Mouse (Mus musculus) layer of hippocampus, adult 18-20 months (tissue): Measurements from ENCODE around the gene Klre1. TPM values are rescaled to one million over a fixed set of nuclear protein-coding genes. Genes with fewer than 3 reads are reported as not detected.
A peak's percentile ranks its signal among the peaks of the same experiment; 100 is the strongest.

Experiments
- DNase-seq, 2 experiments: peaks; one replicate each; pipeline ENCODE4 v3.0.0; 2022; ENCODE audit warnings: low spot score in 2 of 2
- long read RNA-seq: library from polyadenylated mRNA; stranded (forward); transcript quantifications from one replicate; pipeline ENCODE4 v2.0.0, GENCODE M21; 2021
- total RNA-seq, 2 experiments: library from RNA; stranded (reverse); gene quantifications; 2 replicates each; pipeline ENCODE4 v1.2.3; 2021

Gene Klre1
- total RNA-seq = not detected
- long read RNA-seq = 0 reads

DNA sequence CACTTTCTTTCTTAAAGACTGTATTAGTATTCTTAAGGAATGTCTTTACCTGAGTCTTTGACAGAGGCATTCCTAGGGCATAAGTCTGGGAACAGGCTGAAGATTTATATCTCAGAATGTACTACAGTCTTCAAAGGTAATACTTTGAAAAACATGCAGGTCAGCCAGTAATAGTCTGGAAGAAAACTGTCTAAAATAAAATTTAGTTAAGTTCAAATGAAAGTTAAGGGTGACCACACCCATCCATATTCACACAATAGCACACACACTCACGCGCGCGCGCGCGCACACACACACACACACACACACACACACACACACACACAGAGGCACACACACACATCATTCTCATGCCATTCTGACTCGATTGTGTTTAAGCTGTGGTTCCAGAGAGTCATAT is at the start of gene Klre1:
Gene Klre1 (plus strand): TSS at position 301 of the 400 bp plus-strand sequence.
- no peak for DNase-seq

DNA sequence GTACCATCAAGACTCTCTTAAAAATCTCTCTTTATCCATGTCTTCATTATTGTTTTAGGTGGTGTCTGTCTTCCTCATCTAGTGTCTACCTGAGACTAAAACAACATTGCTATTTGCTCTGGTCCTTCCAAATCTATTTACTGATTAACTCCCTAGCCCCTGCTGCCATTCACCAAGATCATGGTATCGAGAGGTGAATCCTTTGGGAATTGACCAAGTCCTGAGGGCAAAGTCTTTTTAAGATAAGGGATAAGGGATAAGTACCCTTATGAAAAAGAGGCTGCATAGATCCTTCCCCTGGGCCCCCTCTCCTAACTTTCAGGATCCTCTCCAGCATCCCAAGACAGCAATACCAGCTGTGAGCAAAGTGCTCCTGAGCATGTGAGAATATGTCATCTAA is 48.1 kb upstream of the Klre1 start:
- DNase-seq = no peak

DNA sequence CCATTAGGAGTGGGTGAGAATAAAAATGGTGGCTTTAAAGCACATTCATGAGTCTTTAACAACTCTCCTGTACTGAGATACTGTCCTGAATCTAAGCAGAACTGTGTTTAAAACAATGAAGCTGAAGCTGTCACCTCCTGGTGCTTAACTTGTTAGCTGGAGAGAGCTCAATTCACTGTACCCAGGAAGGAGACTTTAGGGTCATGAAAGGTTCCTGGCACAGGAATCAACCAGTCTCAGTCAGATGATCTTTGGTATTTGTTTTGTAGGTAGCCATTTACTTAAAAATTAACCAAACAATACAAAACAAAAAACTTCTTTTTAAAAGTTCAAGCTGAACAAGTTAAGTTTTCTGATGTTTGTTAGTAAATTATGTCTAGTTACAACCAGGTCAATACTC is 47.4 kb upstream of the Klre1 start:
- DNase-seq = no peak

DNA sequence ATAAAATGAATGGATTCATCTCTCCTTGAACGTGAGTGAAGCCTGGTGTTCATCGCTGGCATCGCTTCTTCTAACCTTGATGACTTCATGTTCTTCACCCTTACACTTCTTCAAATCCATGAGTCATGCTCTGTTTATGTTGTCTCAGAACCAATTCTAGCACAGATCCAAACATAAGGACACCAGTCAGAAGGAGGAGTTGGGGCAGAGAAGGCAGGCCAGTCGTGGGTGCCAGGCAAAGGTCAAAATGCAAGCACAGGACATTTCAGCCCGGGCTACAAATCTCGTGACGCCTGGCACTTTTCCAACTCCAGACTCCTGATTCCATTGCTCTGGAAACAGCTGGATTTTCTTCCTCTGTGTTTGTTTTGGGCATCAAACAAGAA is 45.2 kb upstream of the Klre1 start:
- peak in 1 of 2 experiments; percentile 69 for DNase-seq

DNA sequence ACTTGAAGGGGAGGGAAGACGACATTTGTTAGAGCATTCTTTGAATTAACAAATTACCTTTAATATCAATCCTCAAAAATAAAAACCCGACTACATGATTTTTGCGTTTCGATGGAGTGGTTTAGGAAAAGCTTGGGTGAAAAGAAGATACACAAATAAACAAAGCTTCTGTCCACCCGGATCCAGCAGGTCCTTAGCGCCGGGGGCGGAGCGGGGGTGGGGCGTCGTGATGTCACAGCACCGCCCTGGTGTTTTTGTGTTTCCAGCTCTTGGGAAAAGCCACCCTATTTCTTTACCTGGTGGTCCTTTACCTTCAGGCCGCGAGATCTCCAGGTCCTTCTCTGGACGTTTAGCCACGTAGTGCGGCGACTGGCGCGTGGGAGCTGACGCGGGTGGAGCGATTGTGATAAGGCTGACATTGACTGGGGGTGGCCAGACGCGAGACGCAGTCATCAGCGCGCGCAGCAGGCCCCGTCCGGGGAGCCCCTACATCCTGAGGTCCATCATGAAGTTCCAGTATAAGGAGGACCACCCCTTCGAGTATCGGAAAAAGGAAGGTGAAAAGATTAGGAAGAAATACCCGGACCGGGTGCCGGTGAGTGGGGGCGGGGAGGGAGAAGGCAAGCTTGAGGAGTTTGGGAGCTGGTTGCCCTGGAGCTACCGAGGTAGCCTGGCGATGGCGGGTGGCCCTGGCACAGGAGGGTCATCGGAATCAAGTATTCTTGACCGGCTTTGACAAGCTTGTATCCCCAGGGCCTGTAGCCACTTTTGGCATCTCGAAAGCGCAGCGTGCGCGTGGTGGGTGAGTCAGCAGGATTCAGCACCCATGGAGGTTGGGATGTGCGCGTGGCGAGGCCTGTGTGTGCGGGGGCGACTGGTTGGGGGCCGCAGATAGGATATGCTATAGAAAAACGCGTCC is 44.5 kb upstream of the Klre1 start, which contains the start of gene Gabarapl1:
Gene Gabarapl1 (plus strand): TSS at position 219 of the 919 bp plus-strand sequence.
- peak; percentile 76 to 89 for DNase-seq

DNA sequence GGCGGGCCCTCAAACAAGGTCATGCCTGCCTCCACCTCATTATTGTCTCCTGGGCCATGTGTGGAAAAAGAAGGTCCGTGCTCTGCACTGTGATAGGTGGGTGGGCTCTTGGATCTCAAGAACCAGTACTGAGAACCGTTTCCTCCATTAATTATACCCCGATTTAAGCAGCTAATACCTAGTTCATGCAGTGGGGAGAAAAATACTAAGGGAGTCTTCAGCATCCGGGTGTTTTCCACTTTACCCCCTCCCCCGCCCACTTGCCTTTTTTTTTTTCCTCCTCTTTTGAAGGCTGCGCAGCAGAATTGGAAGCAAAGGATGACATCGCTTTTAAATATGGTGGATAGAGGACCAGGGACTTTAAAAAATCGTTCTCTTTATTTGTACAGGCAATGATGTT is 43.6 kb upstream of the Klre1 start:
- peak in 1 of 2 experiments; percentile 52 for DNase-seq

DNA sequence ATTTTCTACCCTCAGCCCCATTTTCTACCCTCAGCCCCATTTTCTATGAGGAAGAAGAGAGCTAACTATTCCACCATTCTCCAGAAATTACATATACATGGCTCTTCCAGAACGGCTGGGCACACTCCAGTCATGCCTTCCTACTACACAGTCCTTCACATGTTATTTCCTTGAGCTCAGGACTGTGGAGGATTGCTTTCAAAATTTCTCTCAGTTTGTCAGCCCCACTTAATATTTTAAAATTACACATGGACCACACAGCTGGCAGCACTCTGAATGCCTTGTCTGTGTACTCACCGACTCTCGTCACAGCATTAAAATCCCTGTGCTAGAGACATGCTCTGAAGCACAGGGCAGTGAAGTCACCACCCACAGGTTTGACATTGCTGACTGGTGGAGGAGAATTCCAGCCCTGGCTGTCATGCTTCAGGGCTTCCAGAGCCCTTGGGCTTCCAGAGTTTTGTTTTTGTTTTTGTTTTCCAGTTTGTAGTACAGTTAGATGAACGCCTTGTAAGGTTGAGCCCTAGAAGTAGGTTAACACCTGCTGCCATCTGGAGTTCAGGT is 43.0 kb upstream of the Klre1 start:
- no peak for DNase-seq

DNA sequence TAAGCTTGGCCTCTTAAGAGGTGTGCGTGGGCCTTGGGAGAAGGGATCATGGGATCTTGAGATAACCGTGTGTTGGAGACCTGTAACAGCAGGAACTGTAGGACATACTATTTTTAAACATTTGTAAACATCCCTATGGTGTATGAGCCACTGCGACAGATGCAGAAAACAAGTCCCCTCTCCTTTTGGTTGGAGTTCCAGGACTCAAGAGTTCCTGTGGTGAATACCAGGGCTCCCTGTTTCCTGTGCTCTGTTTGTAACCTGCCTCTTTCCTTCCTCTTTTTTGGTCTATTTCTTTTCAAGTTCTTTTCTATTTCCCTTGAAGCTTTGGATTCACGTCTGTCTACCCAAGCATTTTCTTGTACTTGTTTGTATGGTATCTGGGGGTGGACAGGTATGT is 42.0 kb upstream of the Klre1 start:
- no peak for DNase-seq

DNA sequence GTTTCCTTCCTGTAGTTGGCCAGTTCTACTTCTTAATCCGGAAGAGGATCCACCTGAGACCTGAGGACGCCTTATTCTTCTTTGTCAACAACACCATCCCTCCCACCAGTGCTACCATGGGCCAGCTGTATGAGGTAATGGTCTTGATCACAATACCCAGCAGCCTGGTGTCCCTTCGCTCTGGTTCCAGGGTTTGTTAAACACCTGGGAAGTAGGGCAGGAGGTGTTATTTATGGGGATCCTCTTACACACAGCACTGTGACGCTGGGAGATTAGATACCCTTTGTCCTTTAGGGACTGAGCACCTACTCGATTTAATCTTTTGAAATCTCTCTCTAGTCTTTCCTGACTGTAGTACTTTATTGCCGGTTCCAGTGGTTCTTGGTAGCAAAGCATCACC is 39.1 kb upstream of the Klre1 start:
- DNase-seq = no peak

DNA sequence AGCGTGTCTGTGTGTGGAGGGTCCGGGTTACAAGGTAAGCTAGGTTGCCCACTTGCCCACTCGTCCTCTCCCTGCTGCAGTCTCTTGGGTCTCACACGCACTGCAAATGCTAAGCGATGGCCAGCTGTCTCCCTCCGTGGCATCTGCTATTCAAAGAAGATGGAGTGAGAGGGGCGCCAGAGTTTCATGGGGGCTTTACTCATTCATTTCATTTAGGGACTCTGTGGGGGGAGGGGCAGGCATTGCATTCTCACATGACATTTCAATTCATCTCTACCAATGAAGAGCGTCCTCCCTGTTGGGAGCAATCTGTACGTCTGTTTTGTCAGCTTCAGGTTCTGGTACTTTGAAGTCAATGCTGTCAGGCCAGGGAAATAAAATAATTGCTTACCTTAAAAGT is 35.8 kb upstream of the Klre1 start:
- DNase-seq = peak in 1 of 2 experiments; percentile 45

DNA sequence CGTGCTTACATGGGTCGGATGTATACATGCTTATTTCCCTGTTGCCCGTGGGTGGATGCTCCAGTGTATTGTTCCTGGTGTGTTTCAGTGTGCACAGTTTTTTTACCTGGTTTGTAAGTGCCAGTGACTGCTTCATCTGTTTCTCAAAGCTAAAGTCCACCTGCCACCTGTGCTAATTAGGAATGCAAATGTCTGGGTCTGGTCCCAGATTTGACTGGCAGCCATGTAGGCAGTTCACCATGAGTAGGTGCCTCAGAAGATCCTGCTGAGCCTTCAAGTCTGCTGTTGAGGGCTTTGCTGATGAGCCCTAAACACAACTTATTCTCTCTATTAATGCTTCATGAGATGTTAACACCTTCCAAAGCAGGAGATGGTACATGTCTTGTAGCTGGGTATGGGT is 35.2 kb upstream of the Klre1 start:
- DNase-seq = no peak

DNA sequence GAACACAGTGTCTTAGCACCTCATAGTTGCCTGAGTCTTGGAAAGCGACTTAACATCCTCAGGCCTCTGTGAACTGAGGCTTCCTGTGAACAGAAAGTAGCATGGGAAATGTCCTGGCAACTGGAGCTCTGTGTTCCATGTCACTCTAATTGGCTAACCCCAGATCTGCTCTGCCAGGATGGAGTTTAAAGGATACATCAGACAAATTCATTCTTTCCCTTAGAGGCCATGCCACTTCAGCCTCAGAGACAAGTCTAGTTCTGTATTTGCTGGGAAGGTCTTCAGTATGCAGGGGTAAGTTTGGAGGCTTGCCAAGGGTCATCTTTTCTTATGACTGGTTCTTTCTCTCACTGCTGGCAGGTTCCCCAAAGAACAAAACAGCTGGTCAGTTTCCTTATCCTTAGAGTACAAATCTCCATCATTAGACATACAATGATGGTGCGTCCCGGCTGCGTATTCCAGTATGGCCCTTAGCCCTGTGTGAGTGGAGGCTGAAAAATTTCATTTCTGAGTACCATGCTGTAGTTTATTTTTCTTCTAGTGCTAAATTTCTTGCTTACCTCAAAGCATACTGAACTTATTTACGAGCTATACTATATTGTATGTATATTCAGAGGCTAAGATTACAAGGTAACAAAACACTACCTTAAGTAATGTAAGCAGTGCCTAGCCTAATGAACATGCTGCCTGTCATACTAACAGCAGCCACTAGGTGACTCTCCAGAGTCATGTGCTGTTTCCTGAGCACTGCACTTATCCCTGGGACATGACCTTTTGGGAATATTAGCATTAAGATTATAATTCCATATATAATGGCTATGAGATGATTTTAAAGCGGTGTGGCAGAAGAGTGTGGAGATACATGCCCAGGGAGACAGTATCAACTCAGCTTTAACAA is 33.7 kb upstream of the Klre1 start:
- DNase-seq = peak in 1 of 2 experiments; percentile 91

DNA sequence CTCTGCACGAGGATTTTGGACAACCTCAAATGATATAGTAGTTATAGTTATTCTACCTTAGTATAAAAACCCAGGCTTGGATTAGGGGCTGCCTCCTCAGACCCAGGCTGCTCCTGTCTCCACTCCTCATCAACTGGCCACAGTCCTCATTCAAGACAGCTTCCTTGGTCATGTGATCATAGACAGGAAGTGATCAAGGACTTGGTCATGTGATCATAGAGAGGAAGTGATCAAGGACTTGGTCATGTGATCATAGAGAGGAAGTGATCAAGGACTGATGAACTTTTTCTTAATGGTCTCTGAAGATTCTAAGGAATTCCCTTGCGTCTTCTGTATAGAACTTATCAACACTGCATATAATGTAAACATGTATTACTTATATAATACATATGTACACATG is 30.4 kb upstream of the Klre1 start:
- DNase-seq = no peak

DNA sequence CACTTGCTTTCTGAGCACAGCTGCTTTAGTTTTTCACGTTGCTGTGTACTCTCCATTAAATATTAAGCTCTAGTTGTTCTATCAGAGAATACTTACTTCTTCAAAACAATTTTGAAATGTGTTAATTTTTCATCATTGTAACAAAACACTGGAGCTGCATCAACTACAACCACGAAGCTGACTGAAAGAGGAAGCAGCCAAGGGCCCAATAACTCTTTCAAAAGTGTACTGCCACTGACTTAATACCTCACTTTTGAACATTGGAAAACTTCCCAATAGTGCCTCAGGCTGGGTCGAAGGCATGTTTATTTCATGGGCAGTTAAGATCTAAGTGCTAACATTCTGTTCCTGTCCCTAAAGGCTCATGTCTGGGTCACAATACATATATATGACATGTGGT is 29.7 kb upstream of the Klre1 start:
- no peak for DNase-seq

DNA sequence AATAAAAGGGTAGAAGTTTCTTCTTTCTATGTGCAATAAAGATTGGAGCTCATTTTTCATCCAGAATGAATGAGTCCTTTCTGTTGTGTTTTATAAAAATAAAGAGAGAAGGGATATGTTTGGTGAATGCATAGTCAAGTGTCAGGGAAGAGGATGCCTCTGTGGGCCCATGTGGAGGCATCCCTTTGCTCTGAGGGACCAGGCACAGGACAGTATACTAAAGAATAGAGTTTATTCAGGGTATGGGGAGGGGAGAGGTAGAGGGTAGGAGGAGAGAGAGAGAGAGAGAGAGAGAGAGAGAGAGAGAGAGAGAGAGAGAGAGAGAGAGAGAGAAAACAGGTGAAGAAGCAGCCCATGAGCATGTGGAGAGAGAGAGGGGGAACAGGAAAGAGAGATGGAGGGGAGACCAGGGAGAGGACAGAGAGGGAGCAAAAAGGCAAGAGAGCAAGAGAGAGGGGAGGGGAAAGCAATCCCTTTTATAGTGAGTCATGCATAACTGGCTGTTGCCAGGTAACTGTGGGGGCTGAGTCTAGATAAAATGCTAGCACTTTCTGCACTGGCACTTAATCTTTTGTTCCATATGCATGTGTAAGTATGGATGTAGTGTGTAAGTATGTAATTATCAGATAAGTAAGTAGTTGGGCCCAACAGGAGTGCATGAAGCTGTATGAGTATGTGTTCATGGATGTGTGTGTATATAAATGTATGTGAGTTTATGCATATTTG is 20.2 kb upstream of the Klre1 start:
- DNase-seq = no peak

DNA sequence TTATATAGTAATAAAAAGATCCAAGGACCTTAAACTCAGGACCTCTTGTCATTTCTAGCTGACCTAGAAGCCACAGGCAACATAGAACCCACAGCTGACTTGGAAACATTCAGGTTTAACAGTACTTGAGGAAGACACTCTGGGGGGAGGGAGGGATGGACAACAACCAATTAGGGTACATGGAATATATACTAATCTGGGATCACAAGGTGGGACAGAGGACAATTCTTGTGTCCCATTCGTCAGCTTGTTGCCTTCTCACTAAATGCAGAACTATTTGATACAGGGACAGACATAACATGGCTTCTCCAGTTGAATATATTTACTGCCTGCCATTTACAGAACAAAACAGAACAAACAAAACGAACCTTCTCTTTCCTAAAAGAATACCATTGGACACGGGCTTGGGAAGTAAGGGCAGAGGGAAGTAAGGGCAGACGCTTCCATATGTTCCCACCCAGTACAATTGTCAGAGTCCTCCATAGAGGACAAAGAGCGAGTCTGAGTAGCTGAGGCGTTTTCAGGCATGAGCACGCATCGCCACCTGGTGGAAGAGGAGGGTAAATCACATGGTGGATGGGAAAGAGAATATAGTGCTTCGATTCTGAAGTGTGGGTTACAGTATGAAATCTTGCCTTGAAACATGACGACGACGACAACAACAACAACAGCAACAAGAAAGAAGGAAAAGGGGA is 18.6 kb upstream of the Klre1 start:
- peak in 1 of 2 experiments; percentile 81 for DNase-seq

DNA sequence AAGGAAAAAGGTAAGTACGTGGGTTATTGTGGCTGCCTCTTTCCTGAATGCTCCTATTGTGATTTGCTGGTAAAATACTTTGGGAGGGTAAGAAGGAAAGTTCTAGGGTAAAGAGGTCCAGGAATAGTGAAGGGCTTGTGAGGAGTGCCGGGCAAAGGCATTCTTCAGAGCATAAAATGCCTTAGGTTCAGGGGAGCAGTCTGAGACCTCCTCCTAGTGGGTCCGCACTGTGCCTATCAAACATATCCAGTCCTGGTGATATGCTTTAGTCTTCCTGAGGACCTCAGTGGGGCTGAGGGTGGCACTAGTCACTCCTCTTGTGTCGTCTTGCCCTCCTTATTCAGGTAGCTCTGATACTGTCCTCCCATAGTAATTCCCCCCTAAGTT is 18.1 kb upstream of the Klre1 start:
- no peak for DNase-seq

DNA sequence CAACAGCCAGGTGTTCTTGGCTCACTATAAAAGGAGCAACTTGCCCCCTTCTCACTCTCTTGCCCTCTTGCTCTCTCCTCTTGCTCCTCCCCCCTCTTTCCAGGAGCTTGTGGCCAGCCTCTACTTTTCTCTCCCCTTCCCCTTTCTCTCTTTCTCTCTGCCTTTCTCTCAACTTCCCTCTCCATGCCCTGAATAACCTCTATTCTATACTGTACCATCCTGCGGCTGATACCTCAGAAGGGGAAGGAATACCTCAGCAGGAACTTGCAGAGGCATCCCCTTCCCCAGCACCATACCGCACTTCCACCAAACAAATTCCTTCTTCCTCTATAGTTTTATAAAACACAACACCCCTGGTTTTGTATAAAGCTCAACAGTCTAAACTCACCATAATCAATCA is 12.4 kb upstream of the Klre1 start:
- no peak for DNase-seq

DNA sequence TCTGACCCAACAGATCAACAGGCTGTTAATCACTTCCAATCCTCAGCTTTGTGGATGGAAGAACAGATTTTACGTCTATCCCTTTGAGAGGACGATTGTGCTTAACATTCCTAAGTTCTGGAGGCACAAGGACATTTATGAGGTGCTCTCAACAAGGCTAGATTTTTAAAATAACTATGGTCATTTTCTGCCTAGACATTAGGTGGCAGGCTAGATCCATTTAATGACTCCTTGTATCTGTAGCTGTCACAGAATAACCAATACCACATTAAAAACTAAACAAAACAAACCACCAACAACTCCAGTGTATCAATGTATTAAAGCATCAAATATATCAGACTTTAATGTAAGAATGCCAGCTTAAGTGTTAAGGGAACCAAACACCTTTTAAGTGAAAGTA is 2.4 kb upstream of the Klre1 start:
- DNase-seq = peak in 1 of 2 experiments; percentile 11

DNA sequence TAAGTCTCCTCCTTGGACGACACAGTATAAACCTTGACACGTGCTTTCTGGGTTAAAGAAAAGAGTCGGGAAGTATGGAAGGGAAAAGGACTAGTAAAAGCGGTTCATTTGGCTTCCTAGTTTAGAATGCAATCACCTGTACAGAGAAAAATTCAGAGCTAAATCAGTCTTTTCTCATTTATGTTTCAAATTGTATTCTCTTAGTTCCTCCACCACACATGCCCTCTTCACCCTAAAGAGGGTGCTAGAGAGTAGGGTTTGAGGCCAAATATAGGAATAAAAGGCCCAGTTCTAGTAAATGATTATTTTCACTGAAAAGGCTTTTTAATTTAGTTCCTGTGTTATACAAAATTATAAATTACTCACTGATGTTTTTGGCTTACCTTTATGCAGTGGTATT is 3.6 kb downstream of the Klre1 start:
- peak in 1 of 2 experiments; percentile 21 for DNase-seq
